In the genomic region with DNA sequence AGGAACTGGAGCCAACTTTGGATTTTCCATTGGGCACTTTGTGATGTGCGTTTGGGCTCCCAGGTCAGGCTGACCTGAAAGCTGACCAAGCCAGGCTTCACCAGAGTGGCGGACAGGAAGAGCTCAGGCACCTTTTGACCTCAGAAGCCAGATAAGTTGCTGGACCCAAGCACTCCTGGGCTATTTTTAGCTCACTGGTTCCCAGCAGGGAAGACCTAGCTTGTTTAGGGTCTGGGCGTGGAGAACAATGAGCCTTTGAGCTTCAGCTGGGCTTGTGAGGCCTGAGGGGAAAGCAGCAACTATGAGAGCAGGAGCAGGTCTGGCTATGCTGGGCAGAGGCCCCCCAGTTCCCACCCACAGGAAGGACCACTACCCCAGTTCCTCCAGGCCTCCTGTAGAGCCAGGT, we compare ENCODE assay signal across 10 mouse cellular contexts.
A peak's percentile ranks its signal among the peaks of the same experiment; 100 is the strongest.
DNase-seq lines count a peak whose midpoint lies in the region; TF ChIP-seq lines count a peak whose summit lies in the region.
"Had no signal": no experiment of that assay in that cellular context is flagged by ENCODE, and none has a peak within 500 bp of the region (broad histone marks: within the 10 kb centered on the region; RNA-seq: fewer than 3 reads in every experiment).

No protein-coding gene starts in this region.

- 25% methylated on average over 3 of the region's 3 CpGs for WGBS in heart, adult 2 months
- WGBS in limb, embryonic 10.5 days: 33% methylated on average over 3 of the region's 3 CpGs

- no peak for TF ChIP-seq CTCF in heart, adult 2 months (IDR thresholded peaks at IDR 0.05)

- no peaks in the 10 kb centered on the region for H3K27me3 ChIP-seq in heart, adult 2 months (ENCODE audit: control insufficient read depth, insufficient read depth, low read length)
- no peaks in the 10 kb centered on the region for H3K27me3 ChIP-seq in limb, embryonic 10.5 days (ENCODE audit: low read depth, poor library complexity, severe bottlenecking)
- H3K27me3 ChIP-seq: embryonic facial prominence, embryonic 15.5 days had no signal

- no peak for TF ChIP-seq POLR2A in heart, adult 2 months (IDR thresholded peaks at IDR 0.05; ENCODE audit: insufficient read depth, low read depth, low read length)

- peak overlapping the region; percentile 66 for H3K27ac ChIP-seq in heart, adult 2 months
- H3K27ac ChIP-seq in limb, embryonic 10.5 days: peak overlapping the region; percentile 84
- H3K27ac ChIP-seq: embryonic facial prominence, embryonic 15.5 days had no signal

- peak overlapping the region; percentile 26; the same call in 1 of the 2 replicates for H3K9ac ChIP-seq in heart, adult 2 months (ENCODE audit: low read depth, low read length)
- H3K9ac ChIP-seq: embryonic facial prominence, embryonic 15.5 days had no signal

- peak; percentile 34 to 53 for DNase-seq in heart, adult 2 months
- no peak for DNase-seq in heart, postnatal 25 days (ENCODE audit: low spot score)
- DNase-seq in testis, postnatal 14 days (ENCODE audit: low spot score): peak; percentile 48
- DNase-seq in testis, postnatal 10 days (ENCODE audit: low spot score): no peak
- DNase-seq in limb, embryonic 10.5 days (ENCODE audit: low spot score): no peak
- no peak for DNase-seq in cerebellum, adult 8-10 months
- DNase-seq in frontal cortex, postnatal 36 days (ENCODE audit: low spot score in 2 of 2): no peak
- DNase-seq in spleen, postnatal 14 days (ENCODE audit: low spot score in 2 of 2): no peak
- DNase-seq: lung, postnatal 10 days had no signal

- H3K36me3 ChIP-seq in heart, adult 2 months (ENCODE audit: control insufficient read depth, insufficient read depth, low read length): no peaks in the 10 kb centered on the region; the same call in 1 of the 2 replicates
- H3K36me3 ChIP-seq in limb, embryonic 10.5 days: no peaks in the 10 kb centered on the region
- H3K36me3 ChIP-seq: embryonic facial prominence, embryonic 15.5 days had no signal

- H3K79me2 ChIP-seq in heart, adult 2 months (replicated peaks; ENCODE audit: control insufficient read depth, insufficient read depth, low read length): no peaks in the 10 kb centered on the region

- H3K4me1 ChIP-seq in heart, adult 2 months (ENCODE audit: control insufficient read depth, insufficient read depth, low read length): peaks cover 12% of the 10 kb centered on the region
- H3K4me1 ChIP-seq in limb, embryonic 10.5 days: peaks cover 15% of the 10 kb centered on the region

- TF ChIP-seq EP300 in heart, adult 2 months (IDR thresholded peaks at IDR 0.05; ENCODE audit: insufficient read depth, low read depth, low read length): no peak

- H3K4me3 ChIP-seq in heart, adult 2 months: no peak overlapping the region
- H3K4me3 ChIP-seq in limb, embryonic 10.5 days: no peak overlapping the region
- H3K4me3 ChIP-seq: embryonic facial prominence, embryonic 15.5 days had no signal

- intact Hi-C loops in heart, adult 2 months (cut with DNase I): no loop called here
- intact Hi-C loops in heart, postnatal 25 days (cut with DNase I): no loop called here

- H3K9me3 ChIP-seq in limb, embryonic 10.5 days (replicated peaks): no peaks in the 10 kb centered on the region

Comparison
In these comparisons a context has a peak if more than half of its experiments do, and no peak if none do; other contexts are left out.
1. DNase-seq: peak in heart, adult 2 months (2 of 2) and testis, postnatal 14 days (single experiment); none in heart, postnatal 25 days (single experiment), testis, postnatal 10 days (single experiment), limb, embryonic 10.5 days (single experiment), cerebellum, adult 8-10 months (single experiment), frontal cortex, postnatal 36 days (0 of 2) and spleen, postnatal 14 days (0 of 2).